Mouse (Mus musculus) common myeloid progenitor, adult 5-6 weeks (primary cell): ENCODE results near the gene Acy3. TPM values are rescaled to one million over a fixed set of nuclear protein-coding genes. Genes with fewer than 3 reads are reported as not detected.
"Not testable (repeated sequence)": the region's sequence is repeated elsewhere in the genome, so short reads cannot be mapped to it uniquely, and the experiment has no call there.

ENCODE experiments used
- ATAC-seq: replicated peaks from 2 replicates; pipeline ENCODE4 v1.8.0; 2016; ENCODE audit warnings: low read depth, mild to moderate bottlenecking, moderate TSS enrichment, inconsistent platforms; ENCODE audit not compliant: poor library complexity, severe bottlenecking
- total RNA-seq: library from RNA; stranded (forward); fragments of 200-1000, 187-1606 nt; gene quantifications from 2 replicates; pipeline ENCODE4 v1.2.3, GENCODE M21; 2017

The Acy3 gene
- total RNA-seq, 1 experiment from 2014 or later = 5.4 TPM

- no peak for ATAC-seq
Measured at GRCm38 (mm10) chr19:3967258-3967657, 19.1 kb upstream of the Acy3 start.

- 0 out of 2 replicates have a peak, but pooled peaks have one; percentile 32 for ATAC-seq
Measured at GRCm38 (mm10) chr19:3972229-3972628, 14.1 kb upstream of the Acy3 start, which contains the start of gene Aldh3b2. TSS of gene Aldh3b2 (plus strand) at chr19:3972328.

GRCm38 (mm10) chr19:3974608-3975007, 11.8 kb upstream of the Acy3 start:
- not testable (repeated sequence) for ATAC-seq

- ATAC-seq = no peak
Measured at GRCm38 (mm10) chr19:3975866-3976265, 10.5 kb upstream of the Acy3 start.

- peak; percentile 76 for ATAC-seq
Measured at GRCm38 (mm10) chr19:3980309-3980708, 6.1 kb upstream of the Acy3 start.

- ATAC-seq = no peak
Measured at GRCm38 (mm10) chr19:3980917-3981316, 5.5 kb upstream of the Acy3 start.

GRCm38 (mm10) chr19:3983527-3984200, 2.7 kb upstream of the Acy3 start:
- ATAC-seq = no peak

GRCm38 (mm10) chr19:3985261-3985681, 1.1 kb upstream of the Acy3 start:
- 0 out of 2 replicates have a peak, but pooled peaks have one; percentile 13 for ATAC-seq

- ATAC-seq = no peak
Measured at GRCm38 (mm10) chr19:3988066-3988465, 1.7 kb downstream of the Acy3 start.

- ATAC-seq = no peak
Measured at GRCm38 (mm10) chr19:3988750-3989149, 2.4 kb downstream of the Acy3 start.

- no peak for ATAC-seq
Measured at GRCm38 (mm10) chr19:3990804-3991203, 4.4 kb downstream of the Acy3 start.

- ATAC-seq = no peak
Measured at GRCm38 (mm10) chr19:3991562-3991961, 5.2 kb downstream of the Acy3 start.

- no peak for ATAC-seq
Measured at GRCm38 (mm10) chr19:3991966-3992365, 5.6 kb downstream of the Acy3 start.

- ATAC-seq = no peak
Measured at GRCm38 (mm10) chr19:3992416-3992815, 6.0 kb downstream of the Acy3 start, which contains the start of gene Tbx10. TSS of gene Tbx10 (plus strand) at chr19:3992752.

- ATAC-seq = no peak
Measured at GRCm38 (mm10) chr19:3994932-3995331, 8.6 kb downstream of the Acy3 start.

- ATAC-seq = no peak
Measured at GRCm38 (mm10) chr19:3995505-3995904, 9.1 kb downstream of the Acy3 start.

GRCm38 (mm10) chr19:3996106-3996505, 9.7 kb downstream of the Acy3 start:
- no peak for ATAC-seq

GRCm38 (mm10) chr19:3996747-3997146, 10.4 kb downstream of the Acy3 start:
- no peak for ATAC-seq

- no peak for ATAC-seq
Measured at GRCm38 (mm10) chr19:3997231-3997630, 10.9 kb downstream of the Acy3 start.

GRCm38 (mm10) chr19:3998335-3998734, 12.0 kb downstream of the Acy3 start:
- no peak for ATAC-seq

GRCm38 (mm10) chr19:3999121-3999730, 12.9 kb downstream of the Acy3 start:
- ATAC-seq = no peak
